Mouse (Mus musculus) c-Kit-positive CD71-positive TER-119-negative erythroid progenitor cells, embryonic 14.5 days (primary cell): ENCODE results near the gene Cnn2.
"Not testable (repeated sequence)": the region's sequence is repeated elsewhere in the genome, so short reads cannot be mapped to it uniquely, and the experiment has no call there.

Experiments
- DNase-seq: peaks from one replicate; pipeline ENCODE4 v3.0.0-alpha.2; 2013; ENCODE audit warnings: low read depth

Cnn2 gene

DNA sequence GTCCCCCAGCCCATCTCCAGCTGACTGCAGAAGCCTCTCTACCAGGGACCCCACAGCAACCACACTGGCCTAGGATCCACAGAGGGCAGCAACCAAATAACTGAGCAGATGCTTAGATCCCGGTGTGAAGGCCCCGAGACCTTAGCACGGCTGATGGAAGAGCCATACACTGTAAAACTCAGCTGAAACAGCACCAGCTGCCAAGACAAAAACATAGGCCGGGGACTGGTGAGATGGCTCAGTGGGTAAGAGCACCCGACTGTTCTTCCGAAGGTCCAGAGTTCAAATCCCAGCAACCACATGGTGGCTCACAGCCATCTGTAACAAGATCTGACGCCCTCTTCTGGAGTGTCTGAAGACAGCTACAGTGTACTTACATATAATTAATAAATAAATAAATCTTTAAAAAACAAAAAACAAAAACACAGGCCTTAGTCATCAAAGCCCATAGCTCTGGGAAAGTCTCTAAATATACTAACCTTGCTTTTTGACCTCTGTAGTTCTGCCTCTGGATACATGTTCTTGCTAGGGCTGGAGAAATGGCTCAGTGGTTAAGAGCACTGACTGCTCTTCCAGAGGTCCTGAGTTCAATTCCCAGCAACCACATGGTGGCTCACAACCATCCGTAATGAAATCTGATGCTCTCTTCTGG lies 53.2 kb downstream of the Cnn2 start:
- DNase-seq: not testable (repeated sequence)

GRCm38 (mm10) chr10:80044087-80044486 lies 55.7 kb downstream of the Cnn2 start:
- DNase-seq: no peak

DNA sequence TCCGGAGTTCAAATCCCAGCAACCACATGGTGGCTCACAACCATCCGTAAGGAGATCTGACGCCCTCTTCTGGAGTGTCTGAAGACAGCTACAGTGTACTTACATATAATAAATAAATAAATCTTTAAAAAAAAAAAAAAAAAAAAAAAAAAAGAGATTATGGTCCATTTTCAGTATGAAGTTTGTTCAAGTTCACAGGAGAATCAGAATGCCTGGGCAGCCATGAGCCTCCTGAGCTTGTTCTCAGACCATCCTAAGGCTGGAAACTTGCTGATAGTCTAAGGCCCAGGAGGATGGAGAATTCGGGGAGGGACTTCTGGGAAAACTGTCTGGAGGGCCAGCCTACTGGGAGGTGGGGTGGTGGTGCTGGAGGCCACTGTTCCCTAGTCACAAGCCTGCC lies 57.0 kb downstream of the Cnn2 start:
- not testable (repeated sequence) for DNase-seq
